Mouse (Mus musculus): ENCODE results near the gene Gm9758. TPM values are rescaled to one million over a fixed set of nuclear protein-coding genes. Genes with fewer than 3 reads are reported as not detected.
"Not testable (repeated sequence)": the region's sequence is repeated elsewhere in the genome, so short reads cannot be mapped to it uniquely, and the experiment has no call there.

The Gm9758 gene
- polyA plus RNA-seq, 1 experiment from 2014 or later: not detected

DNA sequence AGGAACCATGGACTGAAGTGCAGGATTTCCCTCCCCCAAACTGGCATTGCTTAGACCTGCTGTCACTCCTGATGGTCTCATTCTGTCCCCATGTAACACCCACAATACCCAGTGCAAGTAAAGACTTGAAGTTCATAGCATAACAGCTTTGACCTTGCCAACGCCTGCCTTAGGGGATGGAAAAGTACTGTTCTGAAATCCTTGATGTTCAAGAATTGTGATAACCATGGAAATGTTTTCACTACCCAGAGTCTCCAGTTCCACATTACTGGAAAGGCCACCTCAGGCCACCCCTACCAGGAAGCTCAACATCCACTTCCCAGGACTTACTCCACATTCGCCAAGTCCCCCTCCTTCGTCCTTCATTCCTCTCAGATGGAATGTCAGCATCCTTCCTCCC is 338 bp downstream of the Gm9758 start:
- H3K36me3 ChIP-seq; ATAC-seq (ENCODE audit: low FRiP score, low read depth): not testable (repeated sequence)
- WGBS: 74% methylated on average over 2 of the region's 3 CpGs

DNA sequence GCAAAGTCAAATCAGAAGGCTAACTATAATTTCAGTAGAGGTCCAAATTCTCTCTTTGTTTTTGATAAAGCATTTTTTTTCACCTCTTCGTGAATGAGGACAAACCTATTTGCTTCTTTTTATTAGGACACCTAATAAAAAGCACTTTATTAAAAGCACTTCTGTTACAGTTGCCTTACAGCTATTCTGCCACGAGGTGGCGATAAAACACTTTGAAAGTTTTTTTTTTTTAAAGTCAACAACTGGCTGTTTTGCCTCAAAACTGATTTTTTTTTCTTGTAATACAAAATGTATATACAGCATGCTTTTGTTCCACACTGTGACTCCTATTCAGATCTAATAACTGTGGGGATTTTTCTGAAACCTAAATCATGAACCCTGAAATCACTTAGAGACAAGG is 11.2 kb downstream of the Gm9758 start:
- not testable (repeated sequence) for H3K4me2 ChIP-seq (replicated peaks); H3K9ac ChIP-seq; H3K4me3 ChIP-seq; ATAC-seq (ENCODE audit: low FRiP score, low read depth); H3K36me3 ChIP-seq; H3K27me3 ChIP-seq (replicated peaks); H3K27ac ChIP-seq; H3K4me1 ChIP-seq; H3K9me3 ChIP-seq
- WGBS: 21% methylated on average over 3 of the region's 3 CpGs

More for the DNA sequence above, 338 bp downstream of the Gm9758 start:
- not testable (repeated sequence) for H3K9me3 ChIP-seq; H3K27me3 ChIP-seq (replicated peaks); H3K9ac ChIP-seq; H3K4me3 ChIP-seq; H3K27ac ChIP-seq; H3K4me2 ChIP-seq (replicated peaks); H3K4me1 ChIP-seq

DNA sequence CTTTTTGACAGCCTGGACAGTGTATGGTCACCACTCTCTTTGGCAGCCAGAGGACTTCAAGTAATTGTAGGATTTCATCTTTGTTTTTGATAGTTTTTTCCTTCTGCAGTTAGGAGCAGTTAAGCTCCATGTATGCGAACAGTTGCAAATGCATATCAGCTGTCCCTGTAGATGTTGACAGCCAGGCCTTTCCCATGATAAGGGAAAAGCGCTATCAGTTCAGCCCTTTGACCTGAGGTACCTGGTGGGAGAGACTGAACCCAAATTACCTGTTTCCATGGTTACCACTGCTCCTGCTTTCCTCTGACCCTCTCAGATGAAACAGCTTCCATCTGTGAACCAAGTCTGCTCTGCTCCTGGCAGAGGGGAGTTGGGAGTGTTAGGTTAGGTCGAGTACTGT is 22.5 kb downstream of the Gm9758 start:
- Histone ChIP-seq H3K4me1 (no peaks in the 10 kb centered on the region), H3K4me3 (no peak overlapping the region), H3K9ac (no peak overlapping the region), H3K4me2 (replicated peaks) (no peak overlapping the region), H3K27me3 (replicated peaks) (no peaks in the 10 kb centered on the region), H3K9me3 (0 out of 2 replicates have a peak, but pooled peaks cover 8% of the 10 kb centered on the region), H3K27ac (no peak overlapping the region), H3K36me3 (no peaks in the 10 kb centered on the region)
- no peak for ATAC-seq (ENCODE audit: low FRiP score, low read depth)
- 84% methylated on average over 3 of the region's 3 CpGs for WGBS

DNA sequence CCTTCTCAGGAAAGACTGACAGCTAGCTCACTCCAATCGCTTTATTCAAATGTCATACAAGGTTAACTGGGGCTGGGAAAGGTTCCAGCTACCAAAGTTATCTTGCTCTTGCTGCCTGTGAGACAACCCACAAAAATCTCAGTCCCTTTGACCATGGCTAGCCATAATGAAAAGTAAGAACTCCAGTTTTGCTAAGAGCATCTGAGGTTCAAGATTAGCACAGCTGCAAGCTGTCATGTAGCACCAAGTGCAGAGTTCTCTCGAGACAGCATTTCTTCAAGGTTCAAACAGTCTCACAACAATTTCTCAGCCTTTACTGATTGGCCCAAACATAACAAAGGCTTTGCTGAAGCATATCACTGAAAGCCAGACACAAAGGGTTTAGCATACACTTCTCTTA is 29.4 kb downstream of the Gm9758 start:
- H3K27ac ChIP-seq; H3K27me3 ChIP-seq (replicated peaks); H3K4me1 ChIP-seq; H3K9ac ChIP-seq; H3K4me2 ChIP-seq (replicated peaks); H3K9me3 ChIP-seq; H3K36me3 ChIP-seq; H3K4me3 ChIP-seq; ATAC-seq (ENCODE audit: low FRiP score, low read depth): not testable (repeated sequence)
- WGBS: 78% methylated on average over 2 of the region's 2 CpGs

Other genes starting within 250 kb of the Gm9758 start
- not detected in 2 replicates for gene Speer4e, start 23.5 kb upstream of the Gm9758 start, polyA plus RNA-seq (2016; fragmentation: Nextera tagmentation; extraction: Ambion mirVana)
- not detected in 2 replicates for gene Gm10354, start 64.0 kb upstream of the Gm9758 start, polyA plus RNA-seq (2016; fragmentation: Nextera tagmentation; extraction: Ambion mirVana)
- not detected in 2 replicates for gene Gm17019, start 118.1 kb upstream of the Gm9758 start, polyA plus RNA-seq (2016; fragmentation: Nextera tagmentation; extraction: Ambion mirVana)